Mouse (Mus musculus): ENCODE results near the gene Acmsd.

The Acmsd gene

DNA sequence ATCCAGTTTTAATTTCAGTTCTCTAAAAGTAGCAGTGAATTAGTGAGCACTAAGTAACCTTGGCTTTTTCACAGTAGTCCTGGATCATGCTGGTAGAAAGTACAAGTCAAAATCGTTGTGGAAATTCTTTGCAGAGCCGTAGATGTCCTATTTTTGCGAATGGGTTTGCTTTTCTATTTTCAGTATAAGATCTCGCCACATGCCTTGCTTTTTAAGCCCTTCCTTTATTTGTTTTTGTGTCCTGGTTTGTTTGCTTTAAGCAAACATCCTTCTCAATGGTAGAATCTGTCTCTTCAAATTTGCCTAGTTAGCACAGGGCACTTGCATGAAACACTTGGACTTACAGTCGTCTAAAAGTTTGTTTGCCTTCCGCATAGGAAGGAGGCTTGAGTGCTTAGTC is 47.0 kb downstream of the Acmsd start:
- no peak for DNase-seq

DNA sequence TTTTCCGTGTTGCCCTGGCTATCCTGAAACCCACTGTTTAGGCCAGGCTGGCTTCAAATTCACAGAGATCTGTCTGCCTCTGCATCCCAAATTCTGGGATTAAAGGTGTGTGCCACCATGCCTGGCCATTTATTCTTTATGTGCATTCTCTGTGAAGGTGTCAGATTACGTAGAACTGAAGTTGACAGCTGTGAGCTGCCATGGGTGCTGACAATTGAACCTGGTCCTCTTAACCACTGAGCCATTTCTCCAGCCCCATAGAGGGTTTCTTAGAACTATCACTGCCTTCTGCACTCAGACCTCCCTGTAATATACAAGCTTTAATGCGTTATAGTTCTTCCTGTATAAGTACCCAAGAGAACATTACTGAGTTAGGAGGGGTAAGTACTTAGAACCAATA is 49.4 kb downstream of the Acmsd start:
- DNase-seq: no peak

DNA sequence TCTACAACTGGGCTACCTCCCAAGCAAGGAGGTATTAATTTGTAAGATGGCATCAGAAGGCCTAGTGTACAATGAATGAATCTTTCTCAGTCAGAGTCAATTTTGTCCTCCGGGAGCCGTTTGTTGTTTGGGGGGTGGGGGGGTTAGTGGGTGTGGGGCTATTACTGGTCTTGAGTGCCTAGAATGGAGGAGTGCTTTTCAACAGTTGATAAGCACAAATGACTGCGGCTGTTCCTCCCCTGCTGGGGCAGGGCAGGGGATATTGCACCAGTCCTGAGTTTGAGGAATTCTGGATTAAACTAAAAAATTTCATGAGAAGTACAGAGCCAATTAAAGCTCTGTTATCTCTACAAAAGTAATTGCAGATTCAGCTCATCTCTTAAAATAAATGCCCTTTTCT is 50.9 kb downstream of the Acmsd start:
- no peak for DNase-seq

DNA sequence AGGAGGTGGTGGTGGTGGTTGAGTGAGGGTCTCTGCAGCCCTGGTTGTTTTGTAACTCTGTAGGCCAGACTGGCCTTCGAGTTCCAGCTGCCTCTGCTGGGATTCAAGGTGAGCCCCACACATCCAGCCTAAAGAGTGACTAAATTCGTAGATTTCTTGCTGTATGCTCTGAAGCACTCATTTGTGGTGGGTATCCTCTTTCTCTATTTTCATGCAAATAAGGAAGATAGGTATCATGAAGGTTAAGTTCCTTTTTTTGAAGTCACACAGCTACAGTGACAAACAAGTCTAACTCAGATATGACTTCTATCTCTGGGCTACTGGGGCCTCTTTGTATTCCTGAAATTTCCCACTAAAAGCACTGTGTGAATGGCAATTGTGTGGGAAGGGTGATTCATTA is 51.6 kb downstream of the Acmsd start:
- DNase-seq: no peak

DNA sequence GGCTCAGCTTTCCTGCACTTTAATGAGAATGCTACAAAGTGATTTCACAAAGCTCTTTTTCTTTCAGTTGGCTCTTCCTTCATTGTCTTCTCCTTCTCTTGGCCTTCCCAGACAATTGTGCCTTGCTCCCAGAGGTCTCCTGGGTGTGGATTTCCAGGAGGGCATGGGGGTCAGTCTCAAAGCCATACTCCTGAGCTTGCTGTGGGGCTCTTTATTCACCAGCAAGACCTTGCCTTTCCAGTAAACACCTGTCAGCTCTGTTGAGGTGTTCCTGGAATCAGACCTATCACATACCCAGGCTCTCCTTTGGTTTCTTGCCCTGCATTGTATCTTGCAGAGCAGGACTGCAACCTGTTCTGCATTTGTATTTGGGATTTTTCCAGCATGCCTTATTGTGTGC is 54.6 kb downstream of the Acmsd start:
- DNase-seq: no peak

DNA sequence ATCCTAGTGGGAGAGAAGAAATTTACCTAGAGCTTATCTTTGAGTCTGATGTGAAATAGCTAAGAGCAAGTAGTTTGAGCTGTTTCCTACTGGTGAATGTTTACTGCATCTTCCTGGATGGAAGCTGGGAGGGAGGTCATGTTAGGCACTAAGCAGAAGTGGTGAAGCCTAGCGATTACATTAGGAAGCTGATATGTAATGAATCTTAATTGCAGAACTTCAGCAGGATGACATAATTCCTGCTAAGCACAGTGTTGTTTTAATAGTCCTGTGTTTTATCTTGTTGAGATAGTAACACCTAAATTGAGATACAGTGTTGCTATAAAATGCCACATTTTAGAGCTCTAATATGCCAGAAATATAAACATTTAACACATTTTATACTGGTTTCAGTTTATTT is 56.7 kb downstream of the Acmsd start:
- DNase-seq: no peak

DNA sequence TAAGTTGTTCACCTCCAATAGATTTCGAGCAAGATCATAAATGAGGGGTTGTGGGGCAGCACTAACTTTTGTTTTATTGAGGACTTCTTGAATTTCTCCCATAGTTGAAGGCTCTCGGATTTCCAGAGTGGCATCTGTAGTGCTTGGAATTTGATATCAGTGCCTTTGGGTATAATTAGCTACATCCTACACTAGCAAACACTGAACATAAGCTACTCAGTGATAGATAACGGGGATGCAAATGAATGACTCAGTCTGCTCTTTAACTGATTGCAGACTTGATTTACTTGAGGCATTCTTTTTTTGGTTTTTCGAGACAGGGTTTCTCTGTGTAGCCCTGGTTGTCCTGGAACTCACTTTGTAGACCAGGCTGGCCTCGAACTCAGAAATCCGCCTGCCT is 59.7 kb downstream of the Acmsd start:
- DNase-seq: no peak

DNA sequence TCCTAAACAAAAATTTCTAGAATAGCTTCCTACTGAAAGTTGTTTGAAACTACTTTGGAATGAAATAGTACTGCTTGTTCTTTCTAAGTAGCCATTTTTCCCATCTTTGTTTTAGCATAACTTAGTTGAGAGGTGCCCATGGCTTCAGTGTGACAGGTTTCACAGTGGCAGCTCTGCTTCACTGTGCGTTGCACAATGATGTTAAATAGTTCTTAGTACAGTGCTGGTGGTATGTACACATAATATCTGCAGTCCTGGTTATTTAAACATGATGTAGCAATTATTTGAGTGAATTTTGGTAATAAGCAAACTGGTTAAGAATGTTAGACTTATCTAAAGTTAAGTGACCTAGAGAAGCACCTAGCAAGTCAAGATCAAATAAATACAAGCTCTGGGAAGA is 64.2 kb downstream of the Acmsd start:
- no peak for DNase-seq

DNA sequence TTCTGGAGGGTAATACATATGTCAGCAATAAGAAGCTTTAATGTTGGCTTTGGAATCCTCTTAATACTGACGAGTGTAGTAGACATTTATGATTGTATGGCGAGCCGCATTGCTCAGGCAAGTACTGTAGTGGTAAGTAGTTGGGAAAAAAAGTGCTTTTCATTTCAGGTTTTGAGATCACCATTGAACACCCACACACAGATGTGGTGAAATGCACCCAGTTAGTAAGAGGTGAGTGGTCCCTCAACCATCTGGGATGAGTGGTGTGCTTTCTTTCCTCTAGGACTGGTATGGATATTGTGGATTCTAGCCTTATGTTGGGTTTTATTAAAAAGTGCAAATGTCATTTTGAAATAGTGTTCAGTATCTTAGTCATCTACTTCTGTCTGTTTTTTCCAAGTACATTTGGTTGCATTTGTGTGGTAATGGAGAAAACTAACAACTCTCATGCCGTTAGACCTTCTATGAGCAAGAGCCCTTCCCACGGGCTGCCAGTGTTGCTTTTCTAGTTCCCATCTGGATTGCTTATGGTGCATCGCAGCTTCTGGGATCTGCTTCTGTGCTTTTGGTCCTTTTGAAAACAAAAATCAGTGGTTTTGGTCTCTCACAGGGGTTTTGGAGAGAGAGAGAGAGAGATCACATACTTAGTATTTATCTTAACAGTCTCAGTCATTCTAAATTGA is 66.0 kb downstream of the Acmsd start:
- no peak for DNase-seq

DNA sequence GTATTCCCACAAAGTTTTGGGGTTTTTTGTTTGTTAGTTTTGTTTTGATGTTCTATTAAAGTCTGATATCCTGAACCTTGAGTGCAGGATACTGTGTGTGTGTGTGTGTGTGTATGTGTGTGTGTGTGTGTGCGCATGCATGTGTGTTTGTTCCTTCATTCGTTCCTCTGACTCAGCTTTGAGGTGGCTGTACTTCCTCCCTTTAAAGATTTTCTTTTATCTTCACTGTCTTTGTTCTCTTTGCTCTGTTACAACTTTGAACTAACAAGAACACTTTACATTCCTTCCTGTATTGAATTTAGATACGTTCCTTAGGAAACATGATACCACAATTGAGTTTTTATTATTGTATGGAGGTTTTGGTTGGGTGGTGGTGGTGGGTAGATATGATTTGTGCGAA is 67.1 kb downstream of the Acmsd start:
- no peak for DNase-seq

DNA sequence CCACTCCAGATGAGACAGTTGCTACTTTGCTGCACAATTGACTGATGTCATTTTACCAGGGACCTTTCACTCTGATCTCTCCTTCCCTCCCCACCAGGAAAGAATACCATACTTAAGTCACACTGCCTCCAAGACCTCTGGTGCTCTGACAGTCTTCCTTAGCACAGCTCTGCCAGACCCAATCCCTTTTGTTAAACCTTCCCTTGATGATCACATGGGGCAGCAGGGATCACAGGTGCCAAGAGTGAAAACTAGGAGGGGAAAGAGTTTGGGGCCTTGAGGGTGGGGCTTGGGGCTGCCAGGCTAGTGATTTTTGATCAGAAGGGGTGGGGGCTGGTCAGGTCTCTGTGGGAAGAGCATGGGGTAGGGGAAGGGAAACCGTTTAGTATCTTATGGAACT is 67.5 kb downstream of the Acmsd start:
- DNase-seq: no peak

DNA sequence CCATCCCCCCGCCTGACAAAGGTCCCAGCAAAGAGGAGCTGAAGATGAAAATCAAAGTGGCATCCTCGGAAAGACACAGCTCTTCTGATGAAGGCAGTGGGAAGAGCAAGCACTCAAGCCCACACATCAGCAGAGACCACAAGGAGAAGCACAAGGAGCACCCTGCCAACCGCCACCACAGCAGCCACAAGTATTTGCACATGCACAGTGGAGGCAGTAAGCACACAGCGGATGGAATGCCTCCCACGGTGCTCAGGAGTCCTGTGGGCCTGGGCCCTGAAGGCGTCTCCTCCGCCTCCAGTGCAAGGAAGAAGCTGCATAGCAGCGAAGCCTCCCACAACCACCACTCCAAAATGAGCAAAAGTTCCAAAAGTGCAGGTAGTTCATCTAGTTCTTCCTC is 73.7 kb downstream of the Acmsd start:
- no peak for DNase-seq

DNA sequence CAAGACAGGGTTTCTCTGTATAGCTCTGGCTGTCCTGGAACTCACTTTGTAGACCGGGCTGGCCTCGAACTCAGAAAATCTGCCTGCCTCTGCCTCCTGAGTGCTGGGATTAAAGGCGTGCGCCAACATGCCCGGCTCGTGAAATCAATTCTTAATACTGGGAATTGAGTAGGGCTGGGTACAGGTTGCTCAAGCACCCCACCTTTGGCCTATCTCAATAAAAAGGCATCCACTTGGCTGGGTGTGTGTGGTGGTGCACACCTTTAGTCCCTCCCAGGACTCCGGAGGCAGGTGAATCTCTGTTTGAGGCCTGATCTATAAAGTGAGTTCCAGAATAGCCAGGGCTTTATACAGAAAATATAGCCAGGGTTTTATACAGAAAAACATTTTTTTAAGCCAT is 79.5 kb downstream of the Acmsd start:
- no peak for DNase-seq

DNA sequence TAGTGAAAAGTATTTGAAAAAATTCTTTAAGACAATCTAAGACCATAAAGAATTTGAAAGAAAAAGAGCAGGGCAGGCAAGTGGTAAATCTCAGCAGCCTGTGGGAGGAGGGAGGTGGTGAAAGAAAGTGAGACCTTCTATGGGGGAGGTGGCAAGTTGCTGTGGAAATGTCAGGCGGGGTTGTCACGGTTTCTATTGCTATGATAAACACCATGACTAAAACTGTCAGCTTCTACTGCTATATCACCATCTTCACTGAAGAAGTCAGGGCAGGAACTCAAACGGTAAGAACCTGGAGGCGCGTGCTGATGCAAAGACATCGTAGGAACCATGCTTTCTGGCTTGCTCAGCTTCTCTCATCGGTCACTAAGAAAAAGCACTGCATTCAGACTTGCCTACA is 83.7 kb downstream of the Acmsd start:
- no peak for DNase-seq

DNA sequence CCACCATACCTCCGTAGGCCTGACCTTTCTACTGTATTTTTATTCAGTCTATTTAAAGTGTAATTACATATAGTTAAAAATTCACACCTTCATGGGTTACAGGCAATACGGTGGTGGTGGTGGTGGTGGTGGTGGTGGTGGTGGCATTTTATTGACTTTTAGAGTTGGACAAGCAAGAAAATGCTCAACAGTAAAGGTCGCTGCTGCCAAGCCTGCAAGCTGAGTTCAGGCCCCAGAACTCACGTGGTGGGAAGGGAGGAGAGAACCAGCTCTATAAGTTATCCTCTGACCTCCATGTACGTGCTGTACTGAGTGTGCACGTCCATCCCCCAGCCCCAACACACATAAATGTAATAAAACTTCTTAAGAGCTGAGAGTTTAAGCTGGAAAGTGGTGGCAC is 87.2 kb downstream of the Acmsd start:
- DNase-seq: no peak

All from lung, postnatal 10 days (tissue).